Mouse (Mus musculus): ENCODE data around the gene Ppp1r3c. TPM values are rescaled to one million over a fixed set of nuclear protein-coding genes. Genes with fewer than 3 reads are reported as not detected.
A peak's percentile ranks its signal among the peaks of the same experiment; 100 is the strongest.

The Ppp1r3c gene
- total RNA-seq, 2 experiments from 2014 or later: 12.7 to 16.9 TPM

- DNase-seq: no peak
Measured at GRCm38 (mm10) chr19:36721139-36721538, 15.3 kb downstream of the Ppp1r3c start.

GRCm38 (mm10) chr19:36716221-36716620, 20.2 kb downstream of the Ppp1r3c start:
- no peak for DNase-seq

DNA sequence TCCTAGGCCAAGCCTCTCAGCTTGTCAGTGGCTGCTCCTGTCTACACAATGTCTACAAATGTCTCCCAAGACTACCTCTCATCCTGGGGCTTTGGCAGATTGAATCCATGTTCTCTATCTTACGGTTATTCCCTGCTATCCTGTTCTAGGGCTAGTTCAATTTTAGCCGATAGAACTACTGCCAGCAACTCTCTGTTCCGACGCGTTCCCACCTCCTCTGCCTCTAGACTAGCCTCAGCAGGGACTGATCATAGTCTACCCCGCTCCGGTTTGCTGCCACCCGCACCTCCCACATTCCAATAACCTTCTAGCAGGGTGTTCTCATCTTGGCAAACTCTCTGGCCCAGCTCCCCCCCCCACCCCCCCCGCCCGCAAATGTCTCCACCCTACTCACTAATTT, 20.9 kb downstream of the Ppp1r3c start:
- DNase-seq: no peak

DNA sequence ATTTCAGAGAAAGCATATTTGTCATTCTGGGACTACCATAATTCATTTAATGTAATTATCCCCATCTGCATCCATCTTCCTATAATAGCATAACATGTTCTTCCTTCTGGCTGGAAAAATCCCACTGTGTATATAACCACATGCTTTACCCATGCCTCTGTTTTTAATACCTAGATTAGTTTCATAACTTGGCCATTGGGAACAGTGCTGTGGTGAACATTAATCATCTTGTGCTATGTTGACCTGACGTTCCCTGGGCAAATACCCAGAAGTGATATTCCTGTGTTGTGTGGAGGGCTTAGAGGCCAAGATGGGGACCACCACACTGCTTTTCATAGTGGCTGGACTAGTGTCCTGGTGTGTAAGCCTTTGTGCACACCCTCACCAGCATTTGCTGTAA, 22.0 kb downstream of the Ppp1r3c start:
- DNase-seq: no peak

- peak; percentile 49 to 72 for DNase-seq
Measured at GRCm38 (mm10) chr19:36713092-36713491, 23.4 kb downstream of the Ppp1r3c start.

DNA sequence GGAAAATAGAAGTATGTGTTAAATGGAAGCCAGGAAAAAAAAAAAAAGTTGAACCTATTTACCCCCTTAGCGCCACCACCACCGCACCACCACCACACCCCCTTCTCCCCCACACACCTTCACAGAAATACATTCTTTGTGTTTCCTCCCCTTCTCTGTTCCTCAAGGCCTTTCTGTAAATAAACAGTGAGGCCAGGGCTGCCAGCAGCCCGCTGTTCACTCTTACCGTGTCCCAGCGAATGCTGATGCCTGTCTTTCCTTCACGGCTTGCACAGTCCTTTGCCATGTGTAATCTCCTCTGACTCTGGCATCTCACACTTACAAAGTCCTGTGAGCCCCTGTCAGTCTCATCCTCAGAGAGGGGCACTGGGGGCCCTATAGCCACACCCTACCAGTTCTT, 30.3 kb downstream of the Ppp1r3c start:
- DNase-seq: no peak

GRCm38 (mm10) chr19:36705286-36706146, 30.9 kb downstream of the Ppp1r3c start:
- DNase-seq: peak; percentile 54 to 60

DNA sequence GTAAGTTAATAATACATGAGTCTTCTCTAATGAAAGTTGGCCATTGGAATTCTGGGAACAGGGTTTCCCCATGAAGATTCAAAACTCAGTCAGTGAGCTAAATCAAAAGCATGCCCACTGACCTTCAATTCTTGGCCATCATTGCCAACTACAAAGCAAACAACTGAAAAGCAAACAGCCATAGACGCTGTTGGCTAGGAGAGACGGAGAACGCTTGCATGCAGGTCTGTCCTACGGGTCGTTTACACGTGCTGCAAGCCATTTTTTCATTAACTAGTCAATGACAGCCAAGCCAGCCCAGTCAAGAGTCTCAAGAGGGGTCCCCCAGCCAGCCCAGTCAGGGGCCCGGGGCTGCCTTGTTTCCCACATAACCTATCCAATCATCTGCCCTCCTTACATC, 31.7 kb downstream of the Ppp1r3c start:
- DNase-seq: no peak

GRCm38 (mm10) chr19:36701809-36702622, 34.4 kb downstream of the Ppp1r3c start:
- DNase-seq: no peak

DNA sequence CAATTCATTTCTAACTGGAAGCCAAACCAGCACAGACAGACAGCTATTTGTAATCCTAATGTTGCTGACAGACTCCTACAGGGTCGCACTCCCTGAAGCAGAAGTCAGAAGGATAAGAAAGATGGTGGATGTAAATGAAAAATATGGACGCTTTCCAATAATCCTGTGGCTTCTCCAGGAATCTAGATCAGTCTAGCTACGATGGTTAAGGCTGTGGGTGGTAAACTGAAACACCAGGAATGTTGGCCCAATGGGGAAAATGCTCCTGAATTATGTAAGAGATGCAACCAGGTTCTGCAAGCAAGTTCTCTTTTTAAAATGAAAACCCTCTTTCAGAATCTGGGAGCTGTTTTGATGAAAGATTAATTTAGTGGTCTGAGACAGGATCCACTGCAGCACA, 35.1 kb downstream of the Ppp1r3c start:
- no peak for DNase-seq

- DNase-seq: no peak
Measured at GRCm38 (mm10) chr19:36700937-36701336, 35.5 kb downstream of the Ppp1r3c start.

DNA sequence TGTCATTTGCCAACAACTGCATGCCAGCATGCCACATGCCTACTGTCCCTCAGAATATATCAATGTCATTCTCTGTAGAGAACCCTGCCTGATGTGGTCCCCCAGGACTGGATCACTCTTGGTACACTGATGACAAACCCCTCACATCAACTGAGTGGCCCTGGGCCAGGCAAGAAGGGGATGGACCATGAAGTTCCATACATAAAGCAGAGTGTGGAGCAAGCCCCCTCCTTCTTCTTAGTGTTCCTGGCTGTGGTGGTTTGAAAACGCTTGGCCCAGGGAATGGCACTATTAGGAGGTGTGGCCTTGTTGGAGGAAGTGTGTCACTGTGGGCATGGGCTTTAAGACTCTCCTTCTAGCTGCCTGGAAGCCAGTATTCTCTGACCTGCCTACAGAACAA, 37.3 kb downstream of the Ppp1r3c start:
- no peak for DNase-seq

- DNase-seq: no peak
Measured at GRCm38 (mm10) chr19:36698200-36698599, 38.3 kb downstream of the Ppp1r3c start.

GRCm38 (mm10) chr19:36696601-36697122, 39.8 kb downstream of the Ppp1r3c start:
- no peak for DNase-seq

- no peak for DNase-seq
Measured at GRCm38 (mm10) chr19:36693530-36693929, 42.9 kb downstream of the Ppp1r3c start.

DNA sequence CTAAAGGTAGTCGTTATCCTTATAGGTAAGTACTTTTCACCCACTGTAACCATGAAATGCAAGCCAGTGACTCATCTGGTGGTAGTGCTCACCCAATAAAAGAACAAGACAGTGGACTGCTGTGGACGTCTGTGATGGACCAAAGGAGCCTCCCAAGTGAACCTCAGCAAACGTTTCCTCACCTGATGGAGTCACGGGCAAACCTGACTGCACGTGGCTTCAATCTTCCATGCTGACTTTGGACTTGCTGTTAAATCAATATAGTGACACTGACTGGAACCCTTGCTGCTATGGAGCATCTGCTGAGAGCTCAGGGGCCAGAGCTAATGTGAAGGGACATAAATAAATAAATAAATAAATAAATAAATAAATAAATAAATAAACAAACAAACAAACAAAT, 44.5 kb downstream of the Ppp1r3c start:
- no peak for DNase-seq

DNA sequence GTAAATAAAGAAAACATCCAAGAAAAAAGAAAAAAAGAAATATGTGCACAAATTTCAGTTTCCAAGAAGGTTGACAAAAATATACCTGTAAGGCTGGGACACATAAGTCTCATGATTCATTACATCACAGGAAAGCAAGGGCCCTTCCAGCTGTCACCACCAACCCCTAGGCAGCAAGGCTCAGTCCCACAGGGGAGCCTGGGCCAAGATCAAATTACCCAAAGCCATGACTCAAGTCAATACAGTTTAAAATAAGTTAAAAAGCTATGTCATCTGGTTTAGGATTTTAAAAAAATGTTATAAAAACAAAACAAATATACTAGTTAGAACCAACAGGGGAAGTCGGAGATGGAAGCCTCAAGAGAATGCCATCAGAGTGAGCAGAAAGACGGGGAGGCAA, 45.2 kb downstream of the Ppp1r3c start:
- no peak for DNase-seq

DNA sequence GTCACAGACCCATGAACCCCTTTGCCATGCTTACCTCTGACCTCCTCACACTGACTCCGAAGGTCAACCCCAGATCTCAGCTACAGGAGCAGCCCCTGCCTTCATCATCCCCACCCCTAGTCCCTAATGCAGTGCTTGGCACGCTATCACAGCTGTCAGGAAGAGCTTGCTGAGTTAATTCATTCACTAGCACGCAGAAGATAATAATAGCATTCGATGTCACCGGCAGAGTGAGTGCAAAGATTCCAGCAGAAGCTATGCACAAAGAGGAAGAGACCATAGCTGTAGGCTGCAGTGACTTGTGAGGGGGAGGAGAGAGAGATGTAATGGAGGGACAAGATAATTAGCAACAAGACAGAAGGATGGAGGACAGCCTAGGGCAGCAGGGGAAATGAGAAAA, 47.2 kb downstream of the Ppp1r3c start:
- DNase-seq: no peak

GRCm38 (mm10) chr19:36687843-36688637, 48.4 kb downstream of the Ppp1r3c start:
- DNase-seq: peak; percentile 43 to 56

- DNase-seq: no peak
Measured at GRCm38 (mm10) chr19:36687044-36687443, 49.4 kb downstream of the Ppp1r3c start.

DNA sequence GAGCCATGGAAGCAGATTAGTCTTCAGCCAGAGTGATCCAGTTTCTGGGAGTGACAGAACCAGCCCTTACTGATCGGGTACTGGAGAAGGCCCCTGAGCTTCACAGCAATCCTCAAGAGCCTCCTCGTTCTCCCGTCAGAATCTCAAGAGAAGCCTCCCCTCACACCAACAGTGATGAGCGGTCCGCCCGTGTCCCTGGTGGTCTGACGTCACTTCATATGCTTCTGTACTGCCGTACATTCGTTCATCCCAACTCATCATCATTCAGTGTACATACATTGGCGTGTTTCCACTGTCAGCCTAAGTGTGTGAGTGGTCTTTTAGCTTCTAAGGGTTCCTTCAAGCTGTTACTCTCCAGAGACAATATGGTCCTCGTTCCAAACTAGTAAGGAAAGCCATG, 50.4 kb downstream of the Ppp1r3c start:
- no peak for DNase-seq

GRCm38 (mm10) chr19:36682560-36682959, 53.9 kb downstream of the Ppp1r3c start:
- DNase-seq: no peak

All from adrenal gland, postnatal 36 days (tissue).